Mouse (Mus musculus) liver, adult 2 months (tissue): ENCODE measurements at regions not wholly inside any gene's neighbourhood (a gene's known extent, or its start where the extent isn't known, plus 50 kb on each side); places are given as distances from the start of the nearest gene placed in this dataset.

Experiments
- CTCF ChIP-seq: fragments of 200-500 bp; IDR thresholded peaks from 2 replicates; pipeline ENCODE4 v1.5.1; 2011; ENCODE audit warnings: low read depth, low read length, control low read depth
- POLR2A ChIP-seq: fragments of 200-500 bp; IDR thresholded peaks from 2 replicates; pipeline ENCODE4 v1.6.1; 2011; ENCODE audit warnings: low read length, control low read depth; ENCODE audit not compliant: insufficient read depth; ENCODE audit errors: extremely low read depth

DNA sequence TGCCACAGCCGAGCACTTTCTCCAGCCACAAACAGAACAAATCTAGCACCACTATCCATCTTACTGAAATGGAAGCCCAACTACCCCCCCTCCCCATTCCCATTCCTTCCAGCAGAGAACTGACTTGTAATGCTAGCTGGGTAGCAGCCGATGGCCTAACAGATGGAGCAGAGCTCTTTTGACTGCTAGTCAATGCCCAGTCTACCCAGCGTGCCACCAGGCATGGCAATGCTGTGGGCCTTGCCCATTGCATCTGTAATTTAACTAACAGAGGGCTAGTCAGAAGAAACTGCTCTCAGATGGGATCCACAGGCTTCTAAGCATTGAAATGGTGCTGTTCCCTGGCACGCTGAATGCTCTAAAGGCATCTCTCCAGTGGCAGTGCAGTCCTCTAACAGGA lies 219.4 kb upstream of the Irak1bp1 start:
- TF ChIP-seq CTCF (no peak), POLR2A (no peak)
